Mouse (Mus musculus): ENCODE data around the gene Pacrg.

DNA sequence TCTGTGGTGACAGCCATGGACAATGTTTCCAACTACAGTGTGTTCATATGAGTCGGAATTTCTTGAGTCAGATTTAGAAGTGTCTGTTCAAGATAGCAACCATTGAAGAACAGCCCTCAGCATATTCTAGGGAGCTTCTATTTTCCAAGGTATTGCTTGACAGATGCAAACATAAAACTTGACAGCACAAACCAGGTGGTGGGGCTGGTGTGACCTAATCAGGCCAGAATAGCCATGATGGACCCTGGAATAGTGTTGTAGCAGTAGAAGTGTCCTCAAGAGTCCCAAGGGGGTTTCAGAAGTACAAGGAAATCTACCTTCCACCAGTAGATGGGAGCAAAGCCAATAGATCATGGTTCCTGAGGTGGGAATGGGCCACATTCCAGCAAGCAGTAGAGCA is 123.0 kb downstream of the Pacrg start:
- TF ChIP-seq CTCF (IDR thresholded peaks at IDR 0.05 in 2 of 3, conservative IDR thresholded peaks at IDR 0.05 in 1 of 3; ENCODE audit: control insufficient read depth in 1 of 3, insufficient read depth in 1 of 3, low read depth in 2 of 3, low read length in 3 of 3, poor library complexity in 1 of 3, severe bottlenecking in 1 of 3) (no peak), POLR2A (IDR thresholded peaks at IDR 0.05; ENCODE audit: control insufficient read depth in 1 of 2, insufficient read depth in 1 of 2, low read depth in 1 of 2, low read length in 2 of 2, poor library complexity in 1 of 2) (no peak), TAL1 (IDR thresholded peaks at IDR 0.05; ENCODE audit: low read length) (no peak), MAFK (IDR thresholded peaks at IDR 0.05; ENCODE audit: borderline replicate concordance, low read depth, low read length) (no peak), SIN3A (IDR thresholded peaks at IDR 0.05; ENCODE audit: low read length) (no peak), POLR2AphosphoS2 (IDR thresholded peaks at IDR 0.05; ENCODE audit: low read length) (no peak), EP300 (IDR thresholded peaks at IDR 0.05; ENCODE audit: low read depth in 1 of 2, low read length in 2 of 2) (no peak), KAT2A (conservative IDR thresholded peaks at IDR 0.05; ENCODE audit: low read depth, low read length) (no peak), MAZ (IDR thresholded peaks at IDR 0.05; ENCODE audit: low read depth, low read length) (no peak), ZC3H11A (IDR thresholded peaks at IDR 0.05; ENCODE audit: low read depth, low read length) (no peak), MYC (IDR thresholded peaks at IDR 0.05; ENCODE audit: low read depth, low read length) (no peak)

All from MEL (cell line).